Mouse (Mus musculus) forebrain, embryonic 14.5 days (tissue): ENCODE measurements around the gene Sestd1. TPM values are rescaled to one million over a fixed set of nuclear protein-coding genes. Genes with fewer than 3 reads are reported as not detected.
A peak's percentile ranks its signal among the peaks of the same experiment; 100 is the strongest.

Experiments used
- ATAC-seq: fragments of 200-750 bp; cut with Nextera tagmentation; 2 replicates; pipeline ENCODE4 v1.8.0; 2017; ENCODE audit warnings: mild to moderate bottlenecking, moderate library complexity
- DNase-seq: peaks from one replicate; pipeline ENCODE4 v3.0.0-alpha.2; 2015; ENCODE audit warnings: low spot score
- H3K27ac ChIP-seq: fragments of 300-500 bp; sonication (generic); 2 replicates; pipeline ENCODE4 v1.5.1; 2014; ENCODE audit warnings: low read depth, mild to moderate bottlenecking, control low read depth, low read length, moderate library complexity
- H3K27me3 ChIP-seq: fragments of 300-500 bp; sonication (generic); replicated peaks from 2 replicates; pipeline ENCODE4 v1.6.1; 2014; ENCODE audit warnings: low read length, control low read depth, mixed read lengths; ENCODE audit not compliant: control insufficient read depth, insufficient read depth
- H3K36me3 ChIP-seq: fragments of 300-500 bp; sonication (generic); 2 replicates; pipeline ENCODE4 v1.6.1; 2014; ENCODE audit warnings: low read length, control low read depth; ENCODE audit not compliant: control insufficient read depth, insufficient read depth
- H3K4me1 ChIP-seq: fragments of 300-500 bp; sonication (generic); 2 replicates; pipeline ENCODE4 v1.6.1; 2014; ENCODE audit warnings: antibody characterized with exemption, low read length, control low read depth; ENCODE audit not compliant: control insufficient read depth, insufficient read depth
- H3K4me2 ChIP-seq: fragments of 300-500 bp; sonication (generic); 2 replicates; pipeline ENCODE4 v1.6.1; 2014; ENCODE audit warnings: mild to moderate bottlenecking, control low read depth, low read length
- H3K4me3 ChIP-seq: fragments of 300-500 bp; sonication (generic); 2 replicates; pipeline ENCODE4 v1.5.1; 2014; ENCODE audit warnings: low read depth, low read length, control low read depth
- H3K9ac ChIP-seq: fragments of 300-500 bp; sonication (generic); 2 replicates; pipeline ENCODE4 v1.6.1; 2014; ENCODE audit warnings: mild to moderate bottlenecking, low read length, control low read depth, moderate library complexity
- H3K9me3 ChIP-seq: fragments of 300-500 bp; sonication (generic); replicated peaks from 2 replicates; pipeline ENCODE4 v1.6.1; 2016; ENCODE audit warnings: low read length, control low read depth, mixed read lengths; ENCODE audit not compliant: control insufficient read depth
- WGBS: fragments of 180-500 bp; shearing (Covaris S2); extraction: QIAGEN DNeasy Blood & Tissue Kit; methylation state at CpG from one replicate; pipeline ENCODE4 v1.1.7; 2014; 5-methylcytosine and 5-hydroxymethylcytosine counted together
- polyA plus RNA-seq: library from polyadenylated mRNA; unstranded; fragments of >200 nt; fragmentation: Nextera tagmentation; extraction: Ambion mirVana; gene quantifications from 2 replicates; pipeline ENCODE4 v1.2.1, GENCODE M21; 2014

Sestd1 gene
- polyA plus RNA-seq, 1 experiment from 2014 or later = 32.3 TPM

DNA sequence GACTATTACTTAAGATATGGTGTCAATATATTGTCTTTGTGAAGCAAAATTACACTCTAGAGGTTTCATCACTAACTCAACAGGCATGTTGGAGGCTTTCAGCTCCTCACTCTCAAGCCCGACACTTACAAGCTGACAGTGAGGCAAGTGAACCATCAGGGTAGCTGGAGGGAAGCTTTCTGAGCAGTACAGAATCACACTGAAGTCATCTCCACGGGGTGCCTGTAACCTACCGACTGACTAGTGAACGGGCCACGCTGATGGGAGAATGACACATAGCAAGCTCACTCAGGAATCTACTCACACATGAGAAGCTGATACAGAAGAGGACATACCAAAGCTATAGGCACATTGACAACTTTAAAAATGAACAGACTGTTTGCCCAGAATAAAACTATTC is 67.5 kb downstream of the Sestd1 start:
- DNase-seq (no peak), ATAC-seq (no peak)
- Histone ChIP-seq H3K27ac (no peak overlapping the region), H3K9me3 (no peaks in the 10 kb centered on the region), H3K4me1 (no peaks in the 10 kb centered on the region), H3K4me2 (no peak overlapping the region), H3K27me3 (no peaks in the 10 kb centered on the region), H3K9ac (no peak overlapping the region), H3K4me3 (no peak overlapping the region), H3K36me3 (peaks cover 63% of the 10 kb centered on the region)
- 71% methylated on average over 5 of the region's 5 CpGs for WGBS

DNA sequence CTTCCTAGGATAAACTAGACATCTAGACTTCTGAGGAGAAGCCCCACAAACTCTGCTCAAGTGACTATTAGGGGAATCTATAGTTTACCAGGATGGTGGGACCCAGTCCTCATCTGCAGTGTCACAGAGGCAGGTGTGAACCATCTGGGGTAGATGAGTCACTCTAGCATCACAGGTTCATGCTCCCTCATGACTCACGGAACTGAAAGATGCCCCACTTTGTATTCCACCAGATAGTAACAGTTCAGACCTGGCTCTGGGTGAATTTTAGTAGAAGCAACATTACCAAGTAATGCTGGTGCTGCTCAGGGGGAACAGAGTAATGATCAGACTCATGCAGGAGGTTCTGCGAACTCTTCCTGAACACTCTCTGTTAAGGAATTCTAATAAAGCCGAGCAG is 73.4 kb downstream of the Sestd1 start:
- Histone ChIP-seq H3K9me3 (no peaks in the 10 kb centered on the region), H3K27ac (no peak overlapping the region), H3K4me1 (no peaks in the 10 kb centered on the region), H3K4me2 (no peak overlapping the region), H3K27me3 (no peaks in the 10 kb centered on the region), H3K9ac (no peak overlapping the region), H3K4me3 (no peak overlapping the region), H3K36me3 (peaks cover 44% of the 10 kb centered on the region)
- no peak for DNase-seq
- WGBS = 93% methylated on average over 3 of the region's 3 CpGs
- no peak for ATAC-seq

DNA sequence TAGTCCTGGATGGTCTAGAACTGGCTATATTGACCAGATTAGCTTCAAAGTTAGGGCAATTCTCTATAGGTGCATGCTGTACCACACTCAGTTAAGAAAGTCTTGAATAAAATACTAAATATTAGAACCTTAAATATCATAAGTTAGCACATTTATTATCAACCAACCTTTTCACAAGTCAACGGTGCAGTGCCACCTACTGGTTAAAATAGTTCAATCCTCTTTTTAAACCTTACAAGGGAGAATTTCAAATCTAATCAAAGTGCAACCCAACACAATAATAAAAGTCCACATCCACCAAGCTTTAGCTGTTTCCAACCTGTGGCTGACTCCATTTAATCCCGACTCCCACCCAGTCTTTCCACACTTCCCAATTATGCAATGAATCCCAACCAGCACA is 76.5 kb downstream of the Sestd1 start:
- WGBS = 65% methylated on average over 2 of the region's 2 CpGs
- Histone ChIP-seq H3K36me3 (peaks cover 28% of the 10 kb centered on the region), H3K4me3 (no peak overlapping the region), H3K4me2 (no peak overlapping the region), H3K27ac (no peak overlapping the region), H3K9me3 (no peaks in the 10 kb centered on the region), H3K9ac (no peak overlapping the region), H3K4me1 (no peaks in the 10 kb centered on the region), H3K27me3 (no peaks in the 10 kb centered on the region)
- ATAC-seq = no peak
- peak; percentile 59 for DNase-seq

DNA sequence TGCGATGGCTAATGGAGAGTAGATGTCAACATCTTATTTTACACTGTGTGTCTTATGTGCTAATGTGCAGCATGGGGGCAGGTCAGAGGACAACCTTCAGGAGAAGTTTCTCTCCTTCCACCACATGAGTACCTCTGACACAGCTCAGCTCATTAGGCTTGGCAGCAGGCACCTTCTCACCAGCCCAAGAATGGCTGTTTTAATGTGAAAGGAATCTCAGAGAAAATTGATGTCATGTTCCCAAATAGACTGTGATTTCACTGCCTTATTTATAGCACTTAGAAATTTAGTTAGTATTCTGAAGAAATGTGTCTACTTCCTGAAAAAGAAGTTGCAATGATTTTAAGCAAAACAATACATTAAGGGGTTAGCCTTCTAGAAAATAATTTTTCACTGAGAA is 78.5 kb downstream of the Sestd1 start:
- H3K4me1 ChIP-seq = no peaks in the 10 kb centered on the region
- H3K27ac ChIP-seq = no peak overlapping the region
- H3K27me3 ChIP-seq = no peaks in the 10 kb centered on the region
- no peak for ATAC-seq
- H3K9ac ChIP-seq = no peak overlapping the region
- WGBS = 94% methylated on average over 1 of the region's 1 CpGs
- peaks cover 23% of the 10 kb centered on the region for H3K36me3 ChIP-seq
- DNase-seq = no peak
- no peak overlapping the region for H3K4me3 ChIP-seq
- no peak overlapping the region for H3K4me2 ChIP-seq
- no peaks in the 10 kb centered on the region for H3K9me3 ChIP-seq

DNA sequence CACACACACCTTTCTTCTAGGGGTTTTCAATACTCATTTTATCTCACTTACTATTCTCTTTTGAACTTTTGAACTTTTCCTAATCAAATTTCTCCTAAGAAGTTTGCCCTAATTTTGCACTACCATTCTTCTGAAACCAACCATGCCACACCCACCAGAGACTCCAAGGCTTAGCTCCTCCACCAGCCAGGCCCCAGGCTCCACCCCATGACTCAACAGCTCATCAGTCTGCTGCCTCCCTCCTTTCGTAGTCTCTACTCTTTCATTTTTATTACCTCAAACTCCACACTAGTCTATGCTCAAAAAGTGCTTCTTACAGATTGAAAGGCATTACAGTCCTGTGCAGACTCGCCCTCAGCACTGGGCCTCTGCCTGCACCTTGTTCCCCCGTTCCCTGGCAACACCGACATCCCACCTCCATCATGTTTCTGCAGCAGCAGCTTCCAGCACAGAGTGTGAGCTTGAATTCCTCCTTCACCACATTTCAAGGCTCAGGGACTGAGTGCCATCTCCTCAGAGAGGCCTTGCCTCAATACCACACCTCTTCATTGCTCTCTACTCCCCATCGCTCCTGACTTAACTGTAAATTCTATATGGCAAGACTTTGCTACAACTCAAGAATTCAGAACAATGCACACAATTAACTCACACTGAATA is 79.3 kb downstream of the Sestd1 start:
- H3K4me2 ChIP-seq = no peak overlapping the region
- no peaks in the 10 kb centered on the region for H3K4me1 ChIP-seq
- 94% methylated on average over 5 of the region's 5 CpGs for WGBS
- no peak overlapping the region for H3K4me3 ChIP-seq
- no peak overlapping the region for H3K27ac ChIP-seq
- no peaks in the 10 kb centered on the region for H3K9me3 ChIP-seq
- H3K9ac ChIP-seq = no peak overlapping the region
- DNase-seq (no peak), ATAC-seq (no peak)
- H3K27me3 ChIP-seq = no peaks in the 10 kb centered on the region
- peaks cover 21% of the 10 kb centered on the region for H3K36me3 ChIP-seq

DNA sequence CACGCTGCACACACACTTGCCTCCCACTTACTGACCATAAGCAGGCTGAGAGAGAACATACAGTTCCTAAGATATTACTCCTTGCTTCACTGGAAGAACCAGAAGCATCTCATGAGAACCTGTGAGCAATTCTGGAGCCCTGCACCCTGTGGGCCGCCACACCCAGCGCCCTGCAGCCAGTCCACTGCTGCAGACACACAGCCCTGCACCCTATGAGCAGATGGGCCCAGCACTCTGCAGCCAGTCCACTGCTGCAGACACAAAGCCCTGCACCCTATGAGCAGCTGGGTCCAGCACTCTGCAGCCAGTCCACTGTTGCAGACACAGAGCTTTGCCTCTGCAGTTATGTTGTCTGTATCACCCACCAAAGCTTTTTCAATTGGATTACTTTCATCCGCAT is 80.0 kb downstream of the Sestd1 start:
- Histone ChIP-seq H3K4me2 (no peak overlapping the region), H3K36me3 (peaks cover 16% of the 10 kb centered on the region), H3K4me1 (no peaks in the 10 kb centered on the region), H3K9me3 (no peaks in the 10 kb centered on the region), H3K27me3 (no peaks in the 10 kb centered on the region), H3K27ac (no peak overlapping the region), H3K9ac (no peak overlapping the region), H3K4me3 (no peak overlapping the region)
- WGBS = 96% methylated on average over 4 of the region's 4 CpGs
- DNase-seq (no peak), ATAC-seq (no peak)

DNA sequence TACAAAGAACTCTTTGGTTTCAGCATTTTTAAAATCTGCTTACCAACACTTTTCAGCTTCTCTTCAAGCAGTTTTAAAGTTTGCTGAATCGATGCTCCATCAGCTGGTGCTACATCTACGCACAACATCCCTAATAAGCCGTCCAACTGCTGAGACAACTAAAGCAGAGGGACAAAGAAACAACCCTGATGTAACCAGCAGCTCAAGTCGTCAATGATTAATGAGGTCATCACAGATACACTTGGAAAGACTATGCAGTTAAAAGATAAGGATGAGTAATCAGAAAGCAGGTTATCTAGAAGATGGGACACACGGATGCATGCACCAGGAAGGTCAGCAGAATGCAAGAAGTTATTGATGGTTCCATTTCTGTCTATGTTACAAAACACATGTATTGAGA is 82.1 kb downstream of the Sestd1 start:
- H3K4me1 ChIP-seq = no peaks in the 10 kb centered on the region
- no peak for ATAC-seq
- H3K4me3 ChIP-seq = no peak overlapping the region
- H3K9me3 ChIP-seq = no peaks in the 10 kb centered on the region
- 84% methylated on average over 5 of the region's 5 CpGs for WGBS
- no peak overlapping the region for H3K27ac ChIP-seq
- no peak overlapping the region for H3K9ac ChIP-seq
- H3K27me3 ChIP-seq = no peaks in the 10 kb centered on the region
- DNase-seq = no peak
- H3K4me2 ChIP-seq = no peak overlapping the region
- H3K36me3 ChIP-seq = peaks cover 33% of the 10 kb centered on the region; the same call in 1 of the 2 replicates

DNA sequence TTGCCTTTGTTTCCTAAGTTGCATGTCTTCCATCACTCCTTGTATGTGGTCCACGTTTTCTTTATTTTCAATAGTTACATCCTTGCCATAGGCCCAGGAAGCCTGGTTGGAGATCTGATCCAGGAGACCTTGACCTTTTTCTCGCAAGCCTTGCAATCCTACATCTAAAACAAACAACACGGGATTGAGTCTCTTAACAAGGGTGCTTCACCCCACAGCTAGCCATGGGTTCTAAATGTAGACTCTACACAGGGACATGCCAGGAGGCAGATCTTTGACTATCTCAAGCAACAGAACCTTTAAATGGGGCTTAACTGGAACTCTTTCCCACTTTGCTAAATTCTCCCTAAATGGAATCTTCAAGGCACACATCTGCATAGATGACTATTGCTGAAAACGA is 83.6 kb downstream of the Sestd1 start:
- Histone ChIP-seq H3K9ac (no peak overlapping the region), H3K27me3 (no peaks in the 10 kb centered on the region), H3K4me3 (no peak overlapping the region), H3K4me2 (no peak overlapping the region), H3K36me3 (peaks cover 37% of the 10 kb centered on the region; the same call in 1 of the 2 replicates), H3K27ac (no peak overlapping the region), H3K4me1 (no peaks in the 10 kb centered on the region), H3K9me3 (no peaks in the 10 kb centered on the region)
- DNase-seq = no peak
- no peak for ATAC-seq
- WGBS = 94% methylated on average over 4 of the region's 4 CpGs

DNA sequence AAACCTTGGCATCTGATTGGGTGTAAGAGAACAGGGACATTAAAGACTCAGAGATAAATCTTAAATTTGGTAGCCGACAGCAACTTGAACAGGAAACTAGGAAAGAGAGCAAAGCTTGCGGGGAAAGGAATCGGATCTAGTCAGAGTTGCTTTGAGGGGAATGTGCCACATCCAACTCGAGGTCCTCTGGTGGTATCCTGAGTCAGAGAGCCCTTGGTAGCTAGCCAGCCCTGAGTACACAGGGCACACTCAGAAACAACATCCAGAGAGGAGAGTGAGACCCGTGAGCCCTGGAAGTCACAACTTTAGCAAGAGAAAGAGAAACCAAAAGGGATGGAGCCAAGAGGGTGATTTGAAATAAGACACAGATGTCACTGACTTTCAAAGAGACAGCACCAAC is 85.3 kb downstream of the Sestd1 start:
- Histone ChIP-seq H3K27ac (no peak overlapping the region), H3K9me3 (no peaks in the 10 kb centered on the region), H3K36me3 (peaks cover 49% of the 10 kb centered on the region), H3K4me1 (no peaks in the 10 kb centered on the region), H3K27me3 (no peaks in the 10 kb centered on the region), H3K4me3 (no peak overlapping the region), H3K9ac (no peak overlapping the region), H3K4me2 (no peak overlapping the region)
- ATAC-seq = no peak
- WGBS = 95% methylated on average over 5 of the region's 5 CpGs
- no peak for DNase-seq
